In the genomic region with DNA sequence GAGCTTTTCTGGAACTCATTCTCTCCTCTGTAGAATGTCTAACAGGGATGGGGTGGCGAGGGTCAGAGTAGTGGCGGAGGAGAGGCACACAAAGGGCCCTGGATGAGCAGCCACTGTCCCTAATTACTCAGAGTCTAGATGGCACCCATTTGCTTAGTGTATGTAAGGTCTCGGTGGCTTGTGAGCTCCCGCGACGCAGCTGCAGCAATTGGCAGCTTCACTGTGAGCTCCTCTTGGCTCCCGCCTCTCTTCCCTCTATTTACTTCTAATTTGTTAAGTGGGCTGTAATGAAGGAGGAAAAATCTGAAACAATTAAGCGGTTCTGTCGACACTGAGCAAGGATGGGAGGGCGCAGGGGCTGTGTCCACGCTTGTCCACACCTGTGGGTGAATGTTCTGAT, we compare ENCODE assay signal across 17 mouse cellular contexts.
A peak's percentile ranks its signal among the peaks of the same experiment; 100 is the strongest.
DNase-seq lines count a peak whose midpoint lies in the region; ATAC-seq lines count a peak whose summit lies in the region.
"Had no signal": no experiment of that assay in that cellular context is flagged by ENCODE, and none has a peak within 500 bp of the region (broad histone marks: within the 10 kb centered on the region; RNA-seq: fewer than 3 reads in every experiment).

No protein-coding gene starts in this region.

- 0 out of 2 replicates have a peak overlapping the region, but pooled peaks have one; percentile 10 for H3K27ac ChIP-seq in hindbrain, embryonic 14.5 days
- H3K27ac ChIP-seq in hindbrain, embryonic 10.5 days: no peak overlapping the region; the same call in 1 of the 2 replicates
- H3K27ac ChIP-seq in forebrain, embryonic 13.5 days: peak overlapping the region; percentile 76
- peak overlapping the region; percentile 28; the same call in 1 of the 2 replicates for H3K27ac ChIP-seq in neural tube, embryonic 14.5 days (ENCODE audit: low read depth, low read length)
- H3K27ac ChIP-seq: embryonic facial prominence, embryonic 13.5 days; gastrocnemius, adult 2 months; heart, embryonic 15.5 days; kidney, postnatal 0 days; limb, embryonic 15.5 days; liver, embryonic 15.5 days had no signal

- ATAC-seq in hindbrain, embryonic 14.5 days (ENCODE audit: low FRiP score): peak; percentile 41; the same call in 1 of the 2 replicates
- ATAC-seq in forebrain, embryonic 13.5 days: peak; percentile 77
- ATAC-seq in neural tube, embryonic 14.5 days (ENCODE audit: low read depth): peak; percentile 26; the same call in 1 of the 2 replicates
- ATAC-seq in monocyte, adult 5-6 weeks (replicated peaks; ENCODE audit: insufficient number of reproducible peaks, low FRiP score, low TSS enrichment, poor library complexity, severe bottlenecking): no peak
- ATAC-seq: intestine, postnatal 0 days had no signal

- H3K36me3 ChIP-seq in hindbrain, embryonic 14.5 days (replicated peaks; ENCODE audit: control insufficient read depth, insufficient read depth): no peaks in the 10 kb centered on the region
- H3K36me3 ChIP-seq in hindbrain, embryonic 10.5 days: no peaks in the 10 kb centered on the region
- H3K36me3 ChIP-seq in forebrain, embryonic 13.5 days (ENCODE audit: poor library complexity, severe bottlenecking): no peaks in the 10 kb centered on the region
- no peaks in the 10 kb centered on the region for H3K36me3 ChIP-seq in neural tube, embryonic 14.5 days (ENCODE audit: control insufficient read depth, insufficient read depth, low read length)
- H3K36me3 ChIP-seq: embryonic facial prominence, embryonic 13.5 days; heart, embryonic 15.5 days; limb, embryonic 15.5 days; liver, embryonic 15.5 days had no signal

- no peaks in the 10 kb centered on the region for H3K27me3 ChIP-seq in hindbrain, embryonic 14.5 days (ENCODE audit: control insufficient read depth, insufficient read depth, low read length)
- no peaks in the 10 kb centered on the region for H3K27me3 ChIP-seq in hindbrain, embryonic 10.5 days (ENCODE audit: insufficient read depth, poor library complexity, severe bottlenecking)
- H3K27me3 ChIP-seq in forebrain, embryonic 13.5 days: peaks cover 4% of the 10 kb centered on the region; the same call in 1 of the 2 replicates
- no peaks in the 10 kb centered on the region for H3K27me3 ChIP-seq in neural tube, embryonic 14.5 days (ENCODE audit: control insufficient read depth, insufficient read depth, low read length)
- H3K27me3 ChIP-seq: embryonic facial prominence, embryonic 13.5 days; heart, embryonic 15.5 days; liver, embryonic 15.5 days had no signal

- DNase-seq in hindbrain, embryonic 14.5 days (ENCODE audit: low spot score): no peak
- DNase-seq in hindbrain, embryonic 10.5 days (ENCODE audit: low spot score): no peak
- peak; percentile 55 for DNase-seq in brain, adult 2 months (ENCODE audit: low read depth, low spot score)
- no peak for DNase-seq in cerebellum, postnatal 10 days
- DNase-seq: cerebellum, adult 9-11 months; gastrocnemius, adult 2 months; heart, adult 18-20 months had no signal

- no peak overlapping the region for H3K4me2 ChIP-seq in hindbrain, embryonic 14.5 days (replicated peaks)
- H3K4me2 ChIP-seq in forebrain, embryonic 13.5 days: 0 out of 2 replicates have a peak overlapping the region, but pooled peaks have one; percentile 16
- no peak overlapping the region for H3K4me2 ChIP-seq in neural tube, embryonic 14.5 days (ENCODE audit: low read depth, low read length)
- H3K4me2 ChIP-seq: embryonic facial prominence, embryonic 13.5 days; heart, embryonic 15.5 days; limb, embryonic 15.5 days; liver, embryonic 15.5 days; midbrain, embryonic 11.5 days had no signal

- H3K9ac ChIP-seq in hindbrain, embryonic 14.5 days: no peak overlapping the region
- no peak overlapping the region; the same call in 1 of the 2 replicates for H3K9ac ChIP-seq in forebrain, embryonic 13.5 days
- no peak overlapping the region for H3K9ac ChIP-seq in neural tube, embryonic 14.5 days (replicated peaks; ENCODE audit: low read depth, low read length)
- H3K9ac ChIP-seq: embryonic facial prominence, embryonic 13.5 days; heart, embryonic 15.5 days; limb, embryonic 15.5 days; liver, embryonic 15.5 days had no signal

- no peaks in the 10 kb centered on the region for H3K9me3 ChIP-seq in hindbrain, embryonic 14.5 days (ENCODE audit: control insufficient read depth, low read length)
- no peaks in the 10 kb centered on the region for H3K9me3 ChIP-seq in hindbrain, embryonic 10.5 days
- no peaks in the 10 kb centered on the region for H3K9me3 ChIP-seq in forebrain, embryonic 13.5 days (replicated peaks)
- no peaks in the 10 kb centered on the region for H3K9me3 ChIP-seq in neural tube, embryonic 14.5 days (ENCODE audit: control insufficient read depth, low read length)
- H3K9me3 ChIP-seq: embryonic facial prominence, embryonic 13.5 days; heart, embryonic 15.5 days; limb, embryonic 15.5 days; liver, embryonic 15.5 days had no signal

- H3K4me1 ChIP-seq in hindbrain, embryonic 14.5 days (replicated peaks; ENCODE audit: control insufficient read depth, insufficient read depth, low read length): peaks cover 13% of the 10 kb centered on the region
- H3K4me1 ChIP-seq in hindbrain, embryonic 10.5 days (replicated peaks): peaks cover 20% of the 10 kb centered on the region
- H3K4me1 ChIP-seq in forebrain, embryonic 13.5 days: peaks cover 28% of the 10 kb centered on the region
- peaks cover 15% of the 10 kb centered on the region for H3K4me1 ChIP-seq in neural tube, embryonic 14.5 days (ENCODE audit: control insufficient read depth, insufficient read depth, low read length)
- H3K4me1 ChIP-seq: liver, embryonic 15.5 days had no signal

- no peak overlapping the region for H3K4me3 ChIP-seq in hindbrain, embryonic 14.5 days (replicated peaks; ENCODE audit: low read length)
- H3K4me3 ChIP-seq in hindbrain, embryonic 10.5 days: no peak overlapping the region
- H3K4me3 ChIP-seq in forebrain, embryonic 13.5 days: no peak overlapping the region
- H3K4me3 ChIP-seq in neural tube, embryonic 14.5 days (ENCODE audit: low read depth, low read length): no peak overlapping the region
- H3K4me3 ChIP-seq: embryonic facial prominence, embryonic 13.5 days; gastrocnemius, adult 2 months; heart, embryonic 15.5 days; limb, embryonic 15.5 days; liver, embryonic 15.5 days had no signal

- 55% methylated on average over 11 of the region's 11 CpGs for WGBS in hindbrain, embryonic 14.5 days
- WGBS in hindbrain, embryonic 10.5 days: 81% methylated on average over 11 of the region's 11 CpGs
- 25% methylated on average over 11 of the region's 11 CpGs for WGBS in forebrain, embryonic 13.5 days
- 31% methylated on average over 11 of the region's 11 CpGs for WGBS in neural tube, embryonic 14.5 days
